8 mouse cellular contexts compared by ENCODE assay signal in genomic region chr11:47503236-47503635, GRCm38 (mm10).
DNase-seq lines count a peak whose midpoint lies in the region; ATAC-seq and TF ChIP-seq lines count a peak whose summit lies in the region.
"Not testable (repeated sequence)": the region's sequence is repeated elsewhere in the genome, so short reads cannot be mapped to it uniquely, and the experiment has no call there.

No protein-coding gene starts in this region.

- H3K4me3 ChIP-seq in ES-E14 (ENCODE audit: insufficient read depth in 1 of 2, low read depth in 1 of 2, low read length in 2 of 2, poor library complexity in 1 of 2, severe bottlenecking in 1 of 2); embryonic facial prominence, embryonic 11.5 days (ENCODE audit: low read depth, low read length); liver, adult 2 months (ENCODE audit: insufficient read depth, low read depth, low read length): not testable (repeated sequence)

- not testable (repeated sequence) for H3K9ac ChIP-seq in ES-E14 (ENCODE audit: insufficient read depth, low read depth, low read length, poor library complexity, severe bottlenecking); embryonic facial prominence, embryonic 11.5 days (replicated peaks; ENCODE audit: low read length); liver, adult 2 months (ENCODE audit: low read depth, low read length)

- H3K79me2 ChIP-seq in liver, adult 2 months (ENCODE audit: control insufficient read depth, insufficient read depth, low read length), result not testable (repeated sequence)

- not testable (repeated sequence) for H3K9me3 ChIP-seq in ES-E14 (ENCODE audit: control insufficient read depth, insufficient read depth, low read depth, low read length); embryonic facial prominence, embryonic 11.5 days (replicated peaks; ENCODE audit: control insufficient read depth, low read length)

- not testable (repeated sequence) for TF ChIP-seq CTCF in liver, adult 2 months (IDR thresholded peaks at IDR 0.05; ENCODE audit: low read depth, low read length)

- TF ChIP-seq POLR2A in liver, adult 2 months (IDR thresholded peaks at IDR 0.05; ENCODE audit: extremely low read depth, insufficient read depth, low read length), result not testable (repeated sequence)

- H3K4me1 ChIP-seq in ES-E14 (ENCODE audit: control insufficient read depth in 2 of 2, insufficient read depth in 2 of 2, low read length in 2 of 2, poor library complexity in 1 of 2); embryonic facial prominence, embryonic 11.5 days (ENCODE audit: control insufficient read depth, insufficient read depth, low read length); liver, adult 2 months (ENCODE audit: control insufficient read depth, insufficient read depth, low read length): not testable (repeated sequence)

- not testable (repeated sequence) for ATAC-seq in embryonic facial prominence, embryonic 11.5 days (replicated peaks; ENCODE audit: insufficient number of reproducible peaks, low FRiP score, low TSS enrichment, low read depth)

- DNase-seq in 3T3-L1 (ENCODE audit: low read depth, low spot score), result peak; percentile 9
- DNase-seq in ES-E14 (ENCODE audit: low read depth, low spot score), result peak; percentile 40
- DNase-seq in R1 (ENCODE audit: low read depth, low spot score), result peak; percentile 46
- DNase-seq in embryo, embryonic 10 days (ENCODE audit: low spot score), result peak; percentile 68
- DNase-seq in embryonic facial prominence, embryonic 11.5 days (ENCODE audit: low spot score), result peak; percentile 72
- DNase-seq in hindlimb bud, embryonic 11.5 days (ENCODE audit: extremely low spot score, low read depth, low spot score), result peak; percentile 12
- peak; percentile 2 for DNase-seq in liver, adult 2 months (ENCODE audit: extremely low read depth, low read depth, low spot score)
- peak; percentile 10 for DNase-seq in retina, postnatal 1 day

- H3K27ac ChIP-seq in ES-E14 (ENCODE audit: insufficient read depth, low read depth, low read length, poor library complexity, severe bottlenecking); embryonic facial prominence, embryonic 11.5 days (replicated peaks; ENCODE audit: low read depth, low read length); liver, adult 2 months (replicated peaks; ENCODE audit: insufficient read depth, low read depth, low read length): not testable (repeated sequence)

- H3K4me2 ChIP-seq in embryonic facial prominence, embryonic 11.5 days (ENCODE audit: low read depth, low read length), result not testable (repeated sequence)

- not testable (repeated sequence) for H3K36me3 ChIP-seq in ES-E14 (ENCODE audit: control insufficient read depth, insufficient read depth, low read length, poor library complexity, severe bottlenecking); embryonic facial prominence, embryonic 11.5 days (replicated peaks; ENCODE audit: control insufficient read depth, insufficient read depth, low read depth, low read length); liver, adult 2 months (ENCODE audit: control insufficient read depth, insufficient read depth, low read length)

- H3K27me3 ChIP-seq in embryonic facial prominence, embryonic 11.5 days (ENCODE audit: control insufficient read depth, insufficient read depth, low read length); liver, adult 2 months (ENCODE audit: control insufficient read depth, insufficient read depth, low read length): not testable (repeated sequence)

- in situ Hi-C loops in ES-E14 (cut with MboI; ENCODE audit: low sequenced_read_pairs in 2 of 2, unreplicated experiment in 2 of 2), result not testable (repeated sequence)

Comparison
In these comparisons a context has a peak if more than half of its experiments do, and no peak if none do; other contexts are left out.
1. DNase-seq: peak in every context shown above with its lines; median percentile 72 in embryonic facial prominence, embryonic 11.5 days; 68 in embryo, embryonic 10 days; 46 in R1; 40 in ES-E14; 12 in hindlimb bud, embryonic 11.5 days; 10 in retina, postnatal 1 day; 9 in 3T3-L1; 2 in liver, adult 2 months.